Comparison of ENCODE assay signal across 34 mouse cellular contexts in the genomic region with DNA sequence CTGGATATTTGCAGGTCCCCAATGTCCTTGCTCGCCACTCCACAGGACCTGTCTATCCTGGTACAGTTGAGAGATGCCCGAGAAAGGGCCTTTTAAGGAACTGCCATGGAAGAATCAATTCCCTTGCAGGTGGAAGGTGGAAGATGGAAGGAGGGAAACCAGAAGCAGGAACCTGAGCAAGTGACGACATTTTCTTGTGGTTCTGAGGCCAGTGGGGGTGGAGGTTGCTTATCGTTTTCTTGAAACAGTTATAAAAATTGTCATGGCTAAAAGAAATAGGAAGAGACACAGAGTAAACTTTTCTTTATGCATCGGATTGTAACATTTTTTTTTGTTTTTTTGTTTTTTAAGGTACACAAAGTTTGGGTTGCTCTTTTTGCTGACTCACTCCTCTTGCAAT.
"Had no signal": no experiment of that assay in that cellular context is flagged by ENCODE, and none has a peak within 500 bp of the region (broad histone marks: within the 10 kb centered on the region; RNA-seq: fewer than 3 reads in every experiment).

No protein-coding gene starts in this region.

- H3K9ac ChIP-seq: heart, embryonic 12.5 days; heart, embryonic 13.5 days; heart, embryonic 15.5 days; hindbrain, embryonic 12.5 days; hindbrain, embryonic 13.5 days; hindbrain, embryonic 14.5 days; hindbrain, embryonic 15.5 days; intestine, embryonic 15.5 days; kidney, embryonic 15.5 days had no signal

- H3K36me3 ChIP-seq: heart, embryonic 10.5 days; heart, embryonic 12.5 days; heart, embryonic 13.5 days; heart, embryonic 15.5 days; hindbrain, embryonic 10.5 days; hindbrain, embryonic 12.5 days; hindbrain, embryonic 13.5 days; hindbrain, embryonic 15.5 days; intestine, embryonic 15.5 days; kidney, embryonic 15.5 days had no signal

- H3K9me3 ChIP-seq: heart, embryonic 10.5 days; heart, embryonic 12.5 days; heart, embryonic 13.5 days; heart, embryonic 15.5 days; hindbrain, embryonic 10.5 days; hindbrain, embryonic 12.5 days; hindbrain, embryonic 13.5 days; hindbrain, embryonic 15.5 days; intestine, embryonic 15.5 days; kidney, embryonic 15.5 days had no signal

- DNase-seq: heart, postnatal 10 days; heart, postnatal 14 days; heart, postnatal 36 days; heart, postnatal 4 days; kidney, adult 11 months; kidney, adult 18-20 months; kidney, adult 2 months; kidney, adult 8-10 months; kidney, adult 9 months; kidney, postnatal 10 days; kidney, postnatal 14 days; kidney, postnatal 25 days; kidney, postnatal 36 days; kidney, postnatal 4 days; layer of hippocampus, adult 9-11 months; layer of hippocampus, postnatal 36 days had no signal

- H3K4me1 ChIP-seq: hindbrain, embryonic 10.5 days; hindbrain, embryonic 12.5 days; hindbrain, embryonic 13.5 days; hindbrain, embryonic 15.5 days; intestine, embryonic 15.5 days had no signal

- H3K27me3 ChIP-seq: heart, embryonic 12.5 days; heart, embryonic 13.5 days; heart, embryonic 15.5 days; hindbrain, embryonic 12.5 days; hindbrain, embryonic 13.5 days; hindbrain, embryonic 15.5 days; intestine, embryonic 15.5 days; kidney, embryonic 15.5 days had no signal

- H3K27ac ChIP-seq: heart, embryonic 10.5 days; heart, embryonic 13.5 days; heart, embryonic 15.5 days; hindbrain, embryonic 10.5 days; hindbrain, embryonic 12.5 days; hindbrain, embryonic 13.5 days; hindbrain, embryonic 14.5 days; hindbrain, embryonic 15.5 days; hindbrain, postnatal 0 days; intestine, embryonic 15.5 days; kidney, embryonic 15.5 days; kidney, postnatal 0 days; layer of hippocampus, adult 2 months had no signal

- ATAC-seq: hindbrain, embryonic 16.5 days; hindbrain, postnatal 0 days; inflammation-experienced regulatory T-cells, adult 6 months; intestine, embryonic 15.5 days; intestine, embryonic 16.5 days; intestine, postnatal 0 days had no signal

- H3K4me3 ChIP-seq: heart, embryonic 10.5 days; heart, embryonic 12.5 days; heart, embryonic 13.5 days; heart, embryonic 15.5 days; hindbrain, embryonic 10.5 days; hindbrain, embryonic 12.5 days; hindbrain, embryonic 13.5 days; hindbrain, embryonic 15.5 days; intestine, embryonic 15.5 days; kidney, embryonic 15.5 days; layer of hippocampus, adult 2 months had no signal
